ENCODE assay signal across 10 mouse cellular contexts in genomic region chr13:110278976-110279736, GRCm38 (mm10). TPM values are rescaled to one million over a fixed set of nuclear protein-coding genes. Genes with fewer than 3 reads are reported as not detected.
DNase-seq lines count a peak whose midpoint lies in the region; ATAC-seq lines count a peak whose summit lies in the region.
"Had no signal": no experiment of that assay in that cellular context is flagged by ENCODE, and none has a peak within 500 bp of the region (broad histone marks: within the 10 kb centered on the region; RNA-seq: fewer than 3 reads in every experiment).

No protein-coding gene starts in this region.

- H3K4me2 ChIP-seq in forebrain, embryonic 15.5 days (replicated peaks): peak overlapping the region; percentile 79
- peak overlapping the region; percentile 61 for H3K4me2 ChIP-seq in midbrain, embryonic 14.5 days (ENCODE audit: low read length)

- no peaks in the 10 kb centered on the region for H3K9me3 ChIP-seq in forebrain, embryonic 15.5 days
- no peaks in the 10 kb centered on the region for H3K9me3 ChIP-seq in midbrain, embryonic 14.5 days (ENCODE audit: control insufficient read depth, low read length)

- peak; percentile 20 to 33 for DNase-seq in cerebellum, postnatal 10 days
- no peak for DNase-seq in cerebellum, adult 11-12 months
- DNase-seq in MN1 (ENCODE audit: low spot score): peak; percentile 32
- DNase-seq in midbrain, embryonic 14.5 days: peak; percentile 52
- DNase-seq in gastrocnemius, adult 18-20 months (ENCODE audit: low spot score): no peak
- no peak for DNase-seq in gastrocnemius, postnatal 10 days

- peak overlapping the region; percentile 86 for H3K27ac ChIP-seq in forebrain, embryonic 15.5 days (replicated peaks)
- H3K27ac ChIP-seq in midbrain, embryonic 14.5 days (replicated peaks; ENCODE audit: low read depth, low read length): peak overlapping the region; percentile 90
- H3K27ac ChIP-seq: heart, adult 2 months; macrophage had no signal

- H3K36me3 ChIP-seq in forebrain, embryonic 15.5 days: no peaks in the 10 kb centered on the region
- H3K36me3 ChIP-seq in midbrain, embryonic 14.5 days (ENCODE audit: control insufficient read depth, insufficient read depth, low read length): no peaks in the 10 kb centered on the region

- no peaks in the 10 kb centered on the region for H3K27me3 ChIP-seq in forebrain, embryonic 15.5 days
- H3K27me3 ChIP-seq in midbrain, embryonic 14.5 days (ENCODE audit: control insufficient read depth, insufficient read depth, low read length): no peaks in the 10 kb centered on the region

- peak overlapping the region; percentile 76 for H3K4me3 ChIP-seq in forebrain, embryonic 15.5 days
- H3K4me3 ChIP-seq in midbrain, embryonic 14.5 days (replicated peaks; ENCODE audit: low read depth, low read length): peak overlapping the region; percentile 65
- H3K4me3 ChIP-seq: heart, adult 2 months had no signal

- peaks cover 7% of the 10 kb centered on the region for H3K4me1 ChIP-seq in forebrain, embryonic 15.5 days
- peaks cover 3% of the 10 kb centered on the region; the same call in 1 of the 2 replicates for H3K4me1 ChIP-seq in midbrain, embryonic 14.5 days (ENCODE audit: control insufficient read depth, insufficient read depth, low read length)

- ATAC-seq in forebrain, embryonic 15.5 days (replicated peaks): peak; percentile 1; the same call in 1 of the 2 replicates
- ATAC-seq in midbrain, embryonic 14.5 days (ENCODE audit: low FRiP score, low TSS enrichment): no peak
- no peak for ATAC-seq in megakaryocyte, adult 5-6 weeks (ENCODE audit: poor library complexity, severe bottlenecking)

- 47% methylated on average over 9 of the region's 9 CpGs for WGBS in forebrain, embryonic 15.5 days
- 40% methylated on average over 9 of the region's 9 CpGs for WGBS in midbrain, embryonic 14.5 days

- peak overlapping the region; percentile 75 for H3K9ac ChIP-seq in forebrain, embryonic 15.5 days (replicated peaks)
- peak overlapping the region; percentile 79 for H3K9ac ChIP-seq in midbrain, embryonic 14.5 days (replicated peaks; ENCODE audit: low read length)

RNA-seq across cellular contexts. Expression of gene Rab3c, which starts 1.6 kb away (rescaled TPM):
- 122 and 128 TPM in 2 replicates for polyA plus RNA-seq in forebrain, embryonic 15.5 days (2015; fragmentation: Nextera tagmentation; extraction: Ambion mirVana)
- polyA plus RNA-seq in midbrain, embryonic 14.5 days (2014; fragmentation: Nextera tagmentation; extraction: Ambion mirVana): 207 and 223 TPM in 2 replicates
- not detected in 2 replicates for total RNA-seq in megakaryocyte, adult 5-6 weeks (2015)
- total RNA-seq in megakaryocyte, adult 5-6 weeks (2017): not detected in 2 replicates
- not detected for total RNA-seq in gastrocnemius, adult 18-20 months (2021)
- total RNA-seq in gastrocnemius, postnatal 10 days (2021): under 1 TPM; 0.16 to 0.25 TPM
- polyA plus RNA-seq: macrophage had no signal

Comparison
In these comparisons a context has a peak if more than half of its experiments do, and no peak if none do; other contexts are left out.
1. DNase-seq: peak in cerebellum, postnatal 10 days (2 of 2), MN1 (single experiment) and midbrain, embryonic 14.5 days (single experiment); none in cerebellum, adult 11-12 months (single experiment), gastrocnemius, adult 18-20 months (single experiment) and gastrocnemius, postnatal 10 days (single experiment).